In the genomic region with DNA sequence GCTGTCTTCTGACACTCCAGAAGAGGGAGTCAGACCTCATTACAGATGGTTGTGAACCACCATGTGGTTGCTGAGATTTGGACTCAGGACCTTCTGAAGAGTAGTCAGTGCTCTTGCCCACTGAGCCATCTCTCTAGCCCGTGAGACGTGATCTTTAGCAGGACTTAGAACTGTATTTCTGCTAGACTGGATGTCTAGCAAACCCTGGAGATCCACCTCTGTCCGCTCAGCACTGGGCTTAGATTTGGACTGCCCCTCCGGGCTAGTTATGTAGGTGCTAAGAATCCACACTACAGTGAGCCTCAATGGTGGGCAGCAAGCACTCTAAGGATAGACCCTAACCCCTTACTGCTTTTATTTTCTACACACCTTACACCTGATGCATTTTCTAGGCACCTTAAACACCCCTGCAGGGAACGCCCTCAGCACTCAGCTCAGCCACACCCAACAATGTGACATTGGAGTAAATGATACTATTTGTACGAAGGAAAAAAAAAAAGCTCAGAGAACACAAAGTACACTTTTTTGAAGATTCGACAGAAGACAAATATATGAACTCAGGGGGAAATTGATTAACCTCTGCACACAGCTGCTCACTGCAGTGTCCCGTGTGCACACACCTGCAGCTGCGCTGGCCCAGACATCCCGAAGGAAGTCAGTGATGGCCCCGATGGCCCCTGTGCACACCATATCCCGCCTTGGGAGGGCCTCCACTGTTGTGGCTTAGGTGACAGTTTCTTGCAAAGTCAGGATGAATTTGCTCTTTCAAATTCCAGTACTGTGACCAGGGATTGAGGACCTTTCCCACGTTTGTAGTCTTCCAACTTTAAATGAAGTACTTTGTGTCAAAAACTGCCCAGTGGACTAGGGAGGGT, we compare ENCODE assay signal across 10 mouse cellular contexts. TPM values are rescaled to one million over a fixed set of nuclear protein-coding genes. Genes with fewer than 3 reads are reported as not detected.
A peak's percentile ranks its signal among the peaks of the same experiment; 100 is the strongest.
DNase-seq lines count a peak whose midpoint lies in the region; ATAC-seq and TF ChIP-seq lines count a peak whose summit lies in the region.
"Had no signal": no experiment of that assay in that cellular context is flagged by ENCODE, and none has a peak within 500 bp of the region (broad histone marks: within the 10 kb centered on the region; RNA-seq: fewer than 3 reads in every experiment).

No protein-coding gene starts in this region.

- TF ChIP-seq POLR2A in heart, adult 2 months (IDR thresholded peaks at IDR 0.05; ENCODE audit: insufficient read depth, low read depth, low read length) = peak; percentile 35; the same call in 1 of the 2 replicates

- no peak for TF ChIP-seq CTCF in heart, adult 2 months (IDR thresholded peaks at IDR 0.05)

- ATAC-seq in midbrain, embryonic 14.5 days (ENCODE audit: low FRiP score, low TSS enrichment) = no peak
- no peak for ATAC-seq in limb, embryonic 12.5 days (ENCODE audit: insufficient number of reproducible peaks, insufficient read depth, low FRiP score, low TSS enrichment, low read depth)
- no peak for ATAC-seq in stomach, embryonic 15.5 days (ENCODE audit: insufficient read depth, low FRiP score, low read depth)

- no peaks in the 10 kb centered on the region for H3K27me3 ChIP-seq in heart, adult 2 months (ENCODE audit: control insufficient read depth, insufficient read depth, low read length)
- peaks cover 100% of the 10 kb centered on the region for H3K27me3 ChIP-seq in midbrain, embryonic 10.5 days (ENCODE audit: low read depth, poor library complexity, severe bottlenecking)
- H3K27me3 ChIP-seq in midbrain, embryonic 14.5 days (ENCODE audit: control insufficient read depth, insufficient read depth, low read length) = peaks cover 83% of the 10 kb centered on the region
- peaks cover 96% of the 10 kb centered on the region for H3K27me3 ChIP-seq in limb, embryonic 12.5 days
- H3K27me3 ChIP-seq in stomach, embryonic 15.5 days (replicated peaks) = peaks cover 15% of the 10 kb centered on the region; the same call in 1 of the 2 replicates

- no peak for DNase-seq in heart, adult 2 months
- no peak for DNase-seq in heart, postnatal 10 days
- no peak for DNase-seq in midbrain, embryonic 10.5 days (ENCODE audit: low spot score)
- DNase-seq in midbrain, embryonic 14.5 days = no peak
- no peak for DNase-seq in embryo, embryonic 11 days
- DNase-seq in urinary bladder, postnatal 36 days (ENCODE audit: low spot score in 2 of 2) = no peak

- 78% methylated on average over 13 of the region's 13 CpGs for WGBS in heart, adult 2 months
- WGBS in midbrain, embryonic 10.5 days = 69% methylated on average over 13 of the region's 13 CpGs
- WGBS in midbrain, embryonic 14.5 days = 72% methylated on average over 13 of the region's 13 CpGs
- 63% methylated on average over 13 of the region's 13 CpGs for WGBS in limb, embryonic 12.5 days
- 52% methylated on average over 13 of the region's 13 CpGs for whole genome bisulfite sequencing in stomach, embryonic 15.5 days

- peaks cover 1% of the 10 kb centered on the region for H3K4me1 ChIP-seq in heart, adult 2 months (ENCODE audit: control insufficient read depth, insufficient read depth, low read length)
- peaks cover 50% of the 10 kb centered on the region for H3K4me1 ChIP-seq in midbrain, embryonic 10.5 days
- peaks cover 14% of the 10 kb centered on the region for H3K4me1 ChIP-seq in midbrain, embryonic 14.5 days (ENCODE audit: control insufficient read depth, insufficient read depth, low read length)
- peaks cover 47% of the 10 kb centered on the region for H3K4me1 ChIP-seq in limb, embryonic 12.5 days (replicated peaks)
- H3K4me1 ChIP-seq in stomach, embryonic 15.5 days = peaks cover 19% of the 10 kb centered on the region

- no peaks in the 10 kb centered on the region; the same call in 1 of the 2 replicates for H3K36me3 ChIP-seq in heart, adult 2 months (ENCODE audit: control insufficient read depth, insufficient read depth, low read length)
- no peaks in the 10 kb centered on the region for H3K36me3 ChIP-seq in midbrain, embryonic 10.5 days
- no peaks in the 10 kb centered on the region for H3K36me3 ChIP-seq in midbrain, embryonic 14.5 days (ENCODE audit: control insufficient read depth, insufficient read depth, low read length)
- no peaks in the 10 kb centered on the region for H3K36me3 ChIP-seq in limb, embryonic 12.5 days
- H3K36me3 ChIP-seq in stomach, embryonic 15.5 days = no peaks in the 10 kb centered on the region
- H3K36me3 ChIP-seq: midbrain, embryonic 12.5 days had no signal

- peak overlapping the region; percentile 74 for H3K9ac ChIP-seq in heart, adult 2 months (ENCODE audit: low read depth, low read length)
- no peak overlapping the region for H3K9ac ChIP-seq in midbrain, embryonic 14.5 days (replicated peaks; ENCODE audit: low read length)
- H3K9ac ChIP-seq in limb, embryonic 12.5 days (replicated peaks) = no peak overlapping the region
- no peak overlapping the region for H3K9ac ChIP-seq in stomach, embryonic 15.5 days
- H3K9ac ChIP-seq: midbrain, embryonic 12.5 days had no signal

- intact Hi-C loops in heart, adult 2 months (cut with DNase I) = no loop called here
- intact Hi-C loops in heart, postnatal 10 days (cut with DNase I) = no loop called here

- no peaks in the 10 kb centered on the region for H3K9me3 ChIP-seq in midbrain, embryonic 10.5 days (replicated peaks)
- no peaks in the 10 kb centered on the region for H3K9me3 ChIP-seq in midbrain, embryonic 14.5 days (ENCODE audit: control insufficient read depth, low read length)
- H3K9me3 ChIP-seq in limb, embryonic 12.5 days = no peaks in the 10 kb centered on the region
- no peaks in the 10 kb centered on the region for H3K9me3 ChIP-seq in stomach, embryonic 15.5 days
- H3K9me3 ChIP-seq: midbrain, embryonic 12.5 days had no signal

- peak; percentile 27; the same call in 1 of the 2 replicates for TF ChIP-seq EP300 in heart, adult 2 months (IDR thresholded peaks at IDR 0.05; ENCODE audit: insufficient read depth, low read depth, low read length)

- H3K79me2 ChIP-seq in heart, adult 2 months (replicated peaks; ENCODE audit: control insufficient read depth, insufficient read depth, low read length) = no peaks in the 10 kb centered on the region

- no peak overlapping the region for H3K4me2 ChIP-seq in midbrain, embryonic 14.5 days (ENCODE audit: low read length)
- H3K4me2 ChIP-seq in limb, embryonic 12.5 days = peak overlapping the region; percentile 48
- peak overlapping the region; percentile 54 for H3K4me2 ChIP-seq in stomach, embryonic 15.5 days

- no peak overlapping the region for H3K4me3 ChIP-seq in heart, adult 2 months
- peak overlapping the region; percentile 41 for H3K4me3 ChIP-seq in midbrain, embryonic 10.5 days
- H3K4me3 ChIP-seq in midbrain, embryonic 14.5 days (replicated peaks; ENCODE audit: low read depth, low read length) = no peak overlapping the region
- H3K4me3 ChIP-seq in limb, embryonic 12.5 days (replicated peaks) = no peak overlapping the region
- H3K4me3 ChIP-seq in stomach, embryonic 15.5 days (replicated peaks) = peak overlapping the region; percentile 31; the same call in 1 of the 2 replicates

- H3K27ac ChIP-seq in heart, adult 2 months = peak overlapping the region; percentile 64
- H3K27ac ChIP-seq in midbrain, embryonic 10.5 days (replicated peaks) = no peak overlapping the region
- H3K27ac ChIP-seq in midbrain, embryonic 14.5 days (replicated peaks; ENCODE audit: low read depth, low read length) = no peak overlapping the region
- H3K27ac ChIP-seq in limb, embryonic 12.5 days = no peak overlapping the region
- H3K27ac ChIP-seq in stomach, embryonic 15.5 days = peak overlapping the region; percentile 85
- H3K27ac ChIP-seq: midbrain, embryonic 12.5 days had no signal

RNA-seq across cellular contexts. Expression of a gene that starts 3.4 kb away (rescaled TPM):
- 100 to 1,000 TPM; 279 to 438 TPM for total RNA-seq in heart, adult 2 months (2021)
- polyA plus RNA-seq in heart, adult 2 months (2012; rRNA removed) = 420 and 727 TPM in 2 replicates
- 100 to 1,000 TPM; 104 to 394 TPM for total RNA-seq in heart, postnatal 10 days (2021)
- 131 and 201 TPM in 2 replicates for polyA plus RNA-seq in midbrain, embryonic 10.5 days (2016; fragmentation: Nextera tagmentation; extraction: Ambion mirVana)
- polyA plus RNA-seq in midbrain, embryonic 14.5 days (2014; fragmentation: Nextera tagmentation; extraction: Ambion mirVana) = 34.9 and 38.4 TPM in 2 replicates
- polyA plus RNA-seq in limb, embryonic 12.5 days (2016; fragmentation: Nextera tagmentation; extraction: Ambion mirVana) = 43.6 and 53.6 TPM in 2 replicates
- 1,735 and 2,224 TPM in 2 replicates for polyA plus RNA-seq in stomach, embryonic 15.5 days (2015; fragmentation: Nextera tagmentation; extraction: Ambion mirVana)

RNA-seq across cellular contexts. Expression of a gene that starts 9.8 kb away (rescaled TPM):
- 10 to 100 TPM; 51.8 to 74.4 TPM for total RNA-seq in heart, adult 2 months (2021)
- polyA plus RNA-seq in heart, adult 2 months (2012; rRNA removed) = 15.6 and 32.2 TPM in 2 replicates
- total RNA-seq in heart, postnatal 10 days (2021) = 10 to 100 TPM in 1 of 2 experiments, 1 to 10 TPM in 1; 9.4 to 87.4 TPM
- polyA plus RNA-seq in midbrain, embryonic 10.5 days (2016; fragmentation: Nextera tagmentation; extraction: Ambion mirVana) = 32.3 and 55.8 TPM in 2 replicates
- 7.9 and 9.3 TPM in 2 replicates for polyA plus RNA-seq in midbrain, embryonic 14.5 days (2014; fragmentation: Nextera tagmentation; extraction: Ambion mirVana)
- 15.1 TPM in 2 replicates for polyA plus RNA-seq in limb, embryonic 12.5 days (2016; fragmentation: Nextera tagmentation; extraction: Ambion mirVana)
- polyA plus RNA-seq in stomach, embryonic 15.5 days (2015; fragmentation: Nextera tagmentation; extraction: Ambion mirVana) = 478 and 643 TPM in 2 replicates

RNA-seq across cellular contexts. Expression of a gene that starts 29.9 kb away (rescaled TPM):
- total RNA-seq in heart, adult 2 months (2021) = 1 to 10 TPM; 2.9 to 3.8 TPM
- 3.5 and 6.1 TPM in 2 replicates for polyA plus RNA-seq in heart, adult 2 months (2012; rRNA removed)
- total RNA-seq in heart, postnatal 10 days (2021) = 10 to 100 TPM; 12.5 to 14.5 TPM
- 6.8 and 7.5 TPM in 2 replicates for polyA plus RNA-seq in midbrain, embryonic 10.5 days (2016; fragmentation: Nextera tagmentation; extraction: Ambion mirVana)
- polyA plus RNA-seq in midbrain, embryonic 14.5 days (2014; fragmentation: Nextera tagmentation; extraction: Ambion mirVana) = 137 and 212 TPM in 2 replicates
- 0.43 and 0.45 TPM in 2 replicates for polyA plus RNA-seq in limb, embryonic 12.5 days (2016; fragmentation: Nextera tagmentation; extraction: Ambion mirVana)
- polyA plus RNA-seq in stomach, embryonic 15.5 days (2015; fragmentation: Nextera tagmentation; extraction: Ambion mirVana) = 3.6 and 5.3 TPM in 2 replicates

RNA-seq across cellular contexts. Expression of a gene that starts 32.1 kb away (rescaled TPM):
- 10 to 100 TPM; 13.7 to 15.5 TPM for total RNA-seq in heart, adult 2 months (2021)
- 11.7 and 18.4 TPM in 2 replicates for polyA plus RNA-seq in heart, adult 2 months (2012; rRNA removed)
- 10 to 100 TPM; 27.6 to 28.3 TPM for total RNA-seq in heart, postnatal 10 days (2021)
- 133 and 142 TPM in 2 replicates for polyA plus RNA-seq in midbrain, embryonic 10.5 days (2016; fragmentation: Nextera tagmentation; extraction: Ambion mirVana)
- 58.5 and 75.4 TPM in 2 replicates for polyA plus RNA-seq in midbrain, embryonic 14.5 days (2014; fragmentation: Nextera tagmentation; extraction: Ambion mirVana)
- polyA plus RNA-seq in limb, embryonic 12.5 days (2016; fragmentation: Nextera tagmentation; extraction: Ambion mirVana) = 114 TPM in 2 replicates
- polyA plus RNA-seq in stomach, embryonic 15.5 days (2015; fragmentation: Nextera tagmentation; extraction: Ambion mirVana) = 66.1 and 77.3 TPM in 2 replicates

RNA-seq across cellular contexts. Expression of a gene that starts 45.3 kb away (rescaled TPM):
- total RNA-seq in heart, adult 2 months (2021) = not detected
- not detected in 2 replicates for polyA plus RNA-seq in heart, adult 2 months (2012; rRNA removed)
- total RNA-seq in heart, postnatal 10 days (2021) = not detected
- polyA plus RNA-seq in midbrain, embryonic 10.5 days (2016; fragmentation: Nextera tagmentation; extraction: Ambion mirVana) = not detected in 2 replicates
- not detected in 2 replicates for polyA plus RNA-seq in midbrain, embryonic 14.5 days (2014; fragmentation: Nextera tagmentation; extraction: Ambion mirVana)
- polyA plus RNA-seq in limb, embryonic 12.5 days (2016; fragmentation: Nextera tagmentation; extraction: Ambion mirVana) = not detected in 2 replicates
- 0.66 and 0.92 TPM in 2 replicates for polyA plus RNA-seq in stomach, embryonic 15.5 days (2015; fragmentation: Nextera tagmentation; extraction: Ambion mirVana)
- polyA plus RNA-seq: gonadal fat pad, adult 2 months; midbrain, embryonic 12.5 days had no signal

Comparison
In these comparisons a context has a peak if more than half of its experiments do, and no peak if none do; other contexts are left out.
1. H3K4me3 ChIP-seq: peak in midbrain, embryonic 10.5 days (single experiment) and stomach, embryonic 15.5 days (single experiment); none in heart, adult 2 months (single experiment), midbrain, embryonic 14.5 days (single experiment) and limb, embryonic 12.5 days (single experiment).
2. RNA of a gene that starts 29.9 kb away (polyA plus RNA-seq): 137 to 212 TPM in midbrain, embryonic 14.5 days; 6.8 to 7.5 TPM in midbrain, embryonic 10.5 days, 3.5 to 6.1 TPM in heart, adult 2 months, 3.6 to 5.3 TPM in stomach, embryonic 15.5 days and 0.43 to 0.45 TPM in limb, embryonic 12.5 days; every median in the first group is over 10 times any median in the second.
3. H3K27ac ChIP-seq: peak in heart, adult 2 months (single experiment) and stomach, embryonic 15.5 days (single experiment); none in midbrain, embryonic 10.5 days (single experiment), midbrain, embryonic 14.5 days (single experiment) and limb, embryonic 12.5 days (single experiment).